Mouse (Mus musculus): ENCODE measurements around the gene Bcl9.

Bcl9 gene

DNA sequence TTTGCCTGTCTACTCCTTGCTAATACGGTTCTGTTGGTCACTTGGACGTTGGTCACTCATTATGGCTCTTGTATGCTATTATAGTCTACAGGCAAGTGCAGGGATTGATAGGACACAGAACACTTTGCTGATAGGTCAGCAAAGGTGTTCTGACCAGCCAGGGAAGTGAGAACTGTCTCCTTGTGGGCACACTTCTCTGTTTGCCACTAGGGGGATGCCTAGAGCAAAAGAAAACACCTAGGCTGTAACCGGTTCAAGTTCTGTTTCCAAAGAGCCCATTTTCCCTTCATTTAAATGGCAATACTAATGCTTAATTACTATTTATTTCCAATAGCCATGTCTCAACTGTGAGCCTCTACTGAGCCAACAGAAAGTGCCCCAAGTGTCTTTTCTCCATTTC lies 113.9 kb downstream of the Bcl9 start:
- in situ Hi-C loops (cut with MboI; ENCODE audit: low sequenced_read_pairs) = no loop called here

DNA sequence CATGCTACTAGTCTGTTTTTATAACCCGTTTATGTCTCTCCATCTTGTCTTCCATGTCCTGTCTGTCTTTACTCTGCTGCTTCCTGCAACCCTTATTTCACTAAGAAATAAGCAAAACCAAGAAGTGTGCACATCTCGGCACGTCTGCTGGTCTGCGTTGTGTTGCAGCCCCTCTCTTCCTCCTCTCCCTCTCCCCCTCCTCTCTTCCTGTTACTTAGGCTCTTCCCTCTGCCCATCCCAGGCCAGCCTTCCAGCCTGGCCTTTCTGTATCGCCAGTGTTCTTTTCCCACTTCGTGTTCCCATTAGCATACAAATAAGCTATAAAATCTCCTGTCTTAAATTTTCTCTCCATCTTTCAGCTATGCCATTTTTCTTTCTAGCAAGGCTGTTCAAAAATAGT lies 117.2 kb downstream of the Bcl9 start:
- in situ Hi-C loops (cut with MboI; ENCODE audit: low sequenced_read_pairs) = no loop called here

DNA sequence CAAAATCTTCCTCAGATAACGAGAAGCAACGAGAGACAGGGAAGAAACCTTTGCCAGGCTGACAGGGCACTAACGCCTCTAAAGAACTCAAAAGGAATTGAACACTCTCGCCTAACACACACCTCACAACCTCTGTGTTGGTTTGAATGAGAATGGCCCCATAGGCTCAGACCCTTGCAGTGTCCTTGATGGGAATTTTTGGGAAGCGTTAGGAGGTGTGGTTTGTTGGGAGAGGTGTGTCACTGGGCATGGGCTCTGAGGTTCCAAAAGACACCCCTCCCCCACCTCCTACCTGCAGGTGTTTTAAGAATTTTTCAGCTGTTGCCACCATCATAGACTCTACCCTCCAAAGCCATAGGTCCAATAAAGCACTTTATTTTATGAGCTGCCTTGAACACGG lies 118.8 kb downstream of the Bcl9 start:
- in situ Hi-C loops (cut with MboI; ENCODE audit: low sequenced_read_pairs) = no loop called here

DNA sequence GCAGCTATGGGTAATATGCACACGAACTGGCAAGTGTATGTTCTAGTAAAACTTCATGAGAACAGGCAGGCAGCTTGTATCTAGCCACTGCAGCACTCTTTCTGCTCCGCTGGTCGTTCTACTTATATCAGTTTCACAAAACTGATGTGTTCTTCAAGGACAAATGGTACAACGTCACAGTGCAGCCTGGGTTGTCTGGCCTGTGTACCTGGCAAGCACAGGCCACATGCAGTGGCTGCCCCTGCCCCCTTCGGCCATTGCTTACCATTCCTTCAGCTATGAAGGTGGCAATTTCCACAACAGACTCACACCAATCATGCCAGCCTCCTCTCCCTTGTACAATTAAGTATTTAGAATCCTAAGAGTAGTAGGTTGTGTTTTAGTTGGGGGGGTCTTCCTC lies 125.1 kb downstream of the Bcl9 start:
- in situ Hi-C loops (cut with MboI; ENCODE audit: low sequenced_read_pairs) = no loop called here

DNA sequence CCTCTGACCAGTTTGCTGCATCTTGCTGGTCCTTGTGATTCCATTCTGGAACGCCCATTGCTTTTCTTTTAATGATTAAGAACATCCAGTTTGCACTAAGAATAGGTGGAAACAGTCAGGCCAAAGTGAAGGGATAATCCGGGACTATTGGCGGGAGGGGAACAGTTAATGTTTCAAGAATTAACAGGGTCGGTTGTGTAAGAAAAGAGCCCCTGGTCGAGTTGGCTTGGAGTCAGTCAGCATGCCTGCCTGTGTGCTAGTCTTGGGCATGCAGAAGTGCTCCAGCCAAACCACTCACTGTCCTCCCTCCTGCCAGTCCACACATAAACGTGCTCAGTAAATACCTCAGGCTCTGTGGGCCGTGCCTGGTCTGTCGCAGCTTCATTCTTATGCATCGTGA lies 125.5 kb downstream of the Bcl9 start:
- in situ Hi-C loops (cut with MboI; ENCODE audit: low sequenced_read_pairs) = no loop called here

DNA sequence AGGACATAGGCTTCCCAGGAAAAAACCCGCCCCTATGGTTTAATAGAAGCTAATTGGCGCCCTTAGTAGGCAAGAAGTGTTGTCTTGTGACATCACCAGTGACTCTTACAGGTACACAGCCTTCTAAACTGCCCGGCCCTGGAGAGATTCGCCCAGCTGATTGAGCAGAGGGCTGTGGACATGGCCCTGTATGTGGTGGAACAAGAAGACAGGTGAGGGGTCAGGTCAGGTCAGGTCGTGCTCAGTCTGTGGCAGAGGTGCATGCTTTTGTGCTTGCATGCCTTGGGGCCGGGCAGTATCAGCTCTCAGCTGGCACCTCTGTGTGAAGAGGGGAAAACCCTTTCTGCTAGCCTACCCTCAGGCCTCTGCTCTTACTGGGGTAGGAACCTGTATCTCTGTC lies 126.2 kb downstream of the Bcl9 start:
- in situ Hi-C loops (cut with MboI; ENCODE audit: low sequenced_read_pairs) = no loop called here

DNA sequence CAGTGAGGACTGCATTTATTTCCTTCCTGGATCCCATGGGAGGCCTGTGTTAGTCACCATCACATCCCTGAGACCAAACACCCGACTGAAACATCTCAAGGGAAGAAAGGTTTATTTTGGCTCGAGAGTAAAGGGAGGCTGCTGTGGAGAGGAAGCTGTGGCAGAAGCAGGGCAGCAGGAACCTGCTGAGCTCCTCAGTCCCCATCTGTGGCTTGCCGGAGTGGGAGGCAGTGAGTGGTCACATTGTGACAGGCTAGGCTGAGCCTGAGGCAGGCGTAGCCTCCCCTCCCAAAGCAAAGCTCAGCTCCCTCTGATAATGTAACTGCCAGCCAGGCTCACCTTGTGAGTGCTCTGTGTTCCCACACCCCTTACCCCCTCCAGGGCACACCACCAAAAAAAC lies 130.6 kb downstream of the Bcl9 start:
- in situ Hi-C loops (cut with MboI; ENCODE audit: low sequenced_read_pairs) = no loop called here

DNA sequence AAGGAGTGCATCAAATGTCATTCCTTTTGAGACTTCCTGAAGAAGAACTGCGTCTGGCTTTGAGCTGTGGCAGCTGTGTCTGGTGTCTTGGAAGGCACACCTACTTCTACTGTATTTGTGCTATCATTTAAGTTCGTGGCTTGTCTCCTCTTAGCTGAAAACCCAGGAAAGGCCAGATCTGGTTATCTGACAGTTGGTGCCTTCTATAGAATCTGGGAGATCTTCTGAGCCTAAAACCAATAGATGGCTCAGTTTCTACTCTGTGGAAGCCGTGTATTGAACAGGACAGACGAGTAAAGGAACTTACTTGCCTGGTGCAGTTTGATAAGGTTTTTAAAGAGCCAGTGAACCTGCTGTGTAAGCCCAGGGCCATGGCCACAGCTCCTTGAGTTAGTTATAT lies 133.2 kb downstream of the Bcl9 start:
- in situ Hi-C loops (cut with MboI; ENCODE audit: low sequenced_read_pairs) = no loop called here

DNA sequence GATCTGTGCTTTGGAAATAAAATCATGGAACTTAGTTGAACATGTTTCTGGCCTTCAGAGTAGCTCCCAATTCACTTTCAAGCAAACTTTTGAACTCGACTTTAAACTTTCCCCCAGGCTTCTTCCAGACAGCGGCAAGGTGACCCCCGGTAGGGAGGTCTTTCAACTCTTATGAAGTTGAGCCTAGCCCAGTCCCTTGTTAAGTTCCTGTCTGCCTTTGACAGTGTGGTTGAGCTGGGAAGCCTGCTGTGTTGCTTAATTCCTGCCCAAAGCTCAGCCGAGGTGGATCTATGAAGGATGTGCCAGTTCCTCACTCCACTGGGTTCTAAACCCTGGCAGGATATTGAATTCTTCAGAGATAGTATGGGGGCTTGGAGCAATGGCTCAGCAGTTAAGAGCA lies 135.9 kb downstream of the Bcl9 start:
- in situ Hi-C loops (cut with MboI; ENCODE audit: low sequenced_read_pairs) = no loop called here

DNA sequence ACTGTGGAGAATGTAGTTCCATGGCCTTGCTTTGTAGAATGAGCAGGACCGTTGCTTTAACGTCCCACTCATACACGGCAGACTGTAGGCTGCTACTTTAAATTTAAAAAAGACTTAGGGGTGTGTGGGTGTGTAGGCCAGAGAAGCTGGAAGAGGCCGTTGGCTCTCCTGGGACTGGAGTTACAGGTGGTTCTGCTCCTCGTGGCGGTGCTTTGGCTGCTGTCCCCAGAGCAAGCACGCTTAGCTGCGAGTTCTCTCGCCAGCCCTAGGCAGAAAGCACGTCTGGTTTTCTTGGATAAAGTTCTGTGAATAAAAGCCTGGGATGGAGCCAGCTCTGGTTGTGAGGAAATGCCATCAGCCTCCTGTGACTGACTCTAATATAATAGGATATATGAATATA lies 136.8 kb downstream of the Bcl9 start:
- in situ Hi-C loops (cut with MboI; ENCODE audit: low sequenced_read_pairs) = no loop called here

DNA sequence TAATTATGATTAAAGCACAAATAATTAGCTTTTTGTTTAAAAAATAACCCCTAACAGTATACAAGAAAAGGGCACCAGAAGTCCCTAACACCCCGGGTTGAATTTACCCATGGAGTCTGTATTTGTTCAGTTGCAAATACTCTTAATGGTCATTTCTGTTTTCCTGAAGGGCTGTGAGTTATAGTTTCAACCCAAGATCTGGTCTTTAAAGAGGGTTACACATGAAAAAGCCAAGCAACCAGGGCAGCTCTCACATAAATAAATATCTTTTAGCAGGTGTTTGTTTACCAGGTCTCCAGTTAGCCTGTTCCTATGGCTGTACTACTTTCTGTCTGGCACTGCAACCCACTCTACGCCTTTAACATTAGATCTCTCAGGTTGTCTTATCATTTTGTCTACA lies 137.7 kb downstream of the Bcl9 start:
- in situ Hi-C loops (cut with MboI; ENCODE audit: low sequenced_read_pairs) = no loop called here

DNA sequence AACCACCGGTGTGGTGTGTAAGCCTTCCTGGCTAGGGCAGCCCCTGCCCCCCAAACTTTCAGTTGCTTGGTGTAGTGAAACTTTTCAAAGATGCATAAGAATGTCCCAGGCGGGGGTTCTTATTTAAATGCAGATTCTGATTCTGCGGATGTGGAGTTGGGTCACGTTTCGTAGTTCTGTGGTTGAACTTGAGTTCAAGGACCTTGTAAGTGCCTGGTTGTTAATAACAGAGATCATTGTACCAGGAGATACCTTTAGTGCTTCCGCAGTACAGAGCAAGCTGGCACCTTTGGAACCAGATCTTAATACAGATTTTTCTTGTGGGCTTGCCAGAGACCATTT lies 138.2 kb downstream of the Bcl9 start:
- in situ Hi-C loops (cut with MboI; ENCODE audit: low sequenced_read_pairs) = no loop called here

DNA sequence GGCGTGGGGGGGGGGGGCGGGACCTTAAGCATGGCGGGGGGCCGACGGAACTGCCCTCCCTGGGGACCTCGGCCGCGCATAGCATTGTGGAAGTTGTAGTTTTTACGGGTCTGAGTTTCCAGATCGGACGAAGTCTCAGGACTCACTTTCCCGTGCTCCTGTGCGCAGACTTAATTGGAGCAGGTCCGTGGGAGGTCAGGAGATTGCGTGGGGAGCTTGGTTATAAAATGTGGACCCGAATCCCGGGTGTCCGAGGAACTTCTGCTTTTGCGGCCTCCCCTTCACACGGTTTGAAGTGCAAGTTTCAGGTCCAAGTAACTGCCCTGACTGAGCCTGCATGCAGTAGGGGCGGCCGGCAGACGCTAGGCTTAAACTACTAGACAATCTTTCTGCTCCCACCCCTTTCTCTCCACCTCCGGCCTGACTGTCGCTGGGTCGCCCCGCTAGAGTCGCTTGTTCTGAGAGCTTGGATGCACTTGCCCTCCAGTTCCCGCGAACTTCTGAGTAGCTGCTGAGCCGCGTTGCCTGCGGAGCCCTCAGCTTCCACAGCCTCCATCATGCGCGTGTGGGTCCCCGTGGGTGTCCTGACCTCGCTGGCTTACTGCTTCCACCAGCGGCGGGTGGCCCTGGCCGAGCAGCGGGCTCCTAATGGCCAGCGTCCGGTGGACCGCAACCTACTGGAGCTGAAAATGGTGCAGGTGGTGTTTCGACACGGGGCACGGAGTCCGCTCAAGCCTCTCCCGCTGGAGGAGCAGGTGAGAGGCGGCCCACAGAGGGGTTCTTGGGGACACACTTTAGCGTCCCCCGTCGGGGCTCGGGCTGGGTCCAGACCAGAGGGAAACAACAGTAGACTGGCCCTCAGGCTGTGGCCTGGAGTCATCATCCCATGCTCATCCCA lies 138.9 kb downstream of the Bcl9 start, which contains the start of gene Acp6:
TSS of gene Acp6 (plus strand) at position 167 of the 898 bp plus-strand sequence.
- in situ Hi-C loops (cut with MboI; ENCODE audit: low sequenced_read_pairs) = no loop called here

DNA sequence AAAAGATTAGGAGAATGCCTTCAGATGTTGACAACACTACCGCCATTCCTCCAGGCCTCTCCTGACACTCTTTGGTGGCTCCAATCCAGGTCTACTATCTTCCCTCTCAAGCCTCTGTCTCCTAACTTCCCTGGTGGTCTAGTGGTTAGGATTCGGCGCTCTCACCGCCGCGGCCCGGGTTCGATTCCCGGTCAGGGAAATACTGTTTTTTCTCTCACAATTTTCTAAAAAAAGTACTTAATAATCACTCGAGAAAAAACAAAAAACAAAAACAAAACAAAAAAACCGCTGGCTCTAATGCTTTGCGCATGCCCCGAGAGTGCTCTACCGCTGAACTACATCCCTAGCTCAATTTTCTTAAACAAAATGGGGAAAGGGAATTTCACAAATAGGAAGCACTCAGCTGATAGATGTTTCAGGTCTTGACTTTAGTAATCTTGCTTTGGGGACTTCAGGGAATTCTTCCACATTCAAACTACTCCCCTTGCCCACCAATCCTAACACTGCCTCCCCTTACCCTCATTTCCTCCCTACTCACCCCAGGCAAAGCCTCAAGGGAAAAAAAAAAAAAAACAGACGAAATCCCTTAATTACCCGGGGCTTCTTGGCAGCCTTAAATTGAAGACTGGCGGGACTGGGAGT lies 139.6 kb downstream of the Bcl9 start:
- in situ Hi-C loops (cut with MboI; ENCODE audit: low sequenced_read_pairs) = no loop called here

DNA sequence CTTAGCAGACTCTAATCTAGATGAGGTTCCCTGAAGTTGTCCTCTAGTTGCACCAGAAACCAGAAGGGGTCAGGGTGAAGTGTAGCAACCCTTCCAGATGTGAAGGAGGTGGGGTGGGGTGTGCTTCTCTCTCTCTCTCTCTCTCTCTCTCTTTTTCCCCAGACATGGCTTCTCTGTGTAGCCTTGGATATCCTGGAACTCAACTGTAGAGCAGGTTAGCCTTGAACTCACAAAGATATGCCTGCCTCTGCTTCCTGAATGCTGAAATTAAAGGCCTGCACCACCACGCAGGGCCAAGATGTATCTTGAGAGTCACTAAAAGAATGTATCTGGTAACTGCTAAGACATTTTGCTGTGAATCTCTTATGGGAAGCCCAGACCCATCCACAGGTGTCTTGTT lies 140.4 kb downstream of the Bcl9 start:
- in situ Hi-C loops (cut with MboI; ENCODE audit: low sequenced_read_pairs) = no loop called here

DNA sequence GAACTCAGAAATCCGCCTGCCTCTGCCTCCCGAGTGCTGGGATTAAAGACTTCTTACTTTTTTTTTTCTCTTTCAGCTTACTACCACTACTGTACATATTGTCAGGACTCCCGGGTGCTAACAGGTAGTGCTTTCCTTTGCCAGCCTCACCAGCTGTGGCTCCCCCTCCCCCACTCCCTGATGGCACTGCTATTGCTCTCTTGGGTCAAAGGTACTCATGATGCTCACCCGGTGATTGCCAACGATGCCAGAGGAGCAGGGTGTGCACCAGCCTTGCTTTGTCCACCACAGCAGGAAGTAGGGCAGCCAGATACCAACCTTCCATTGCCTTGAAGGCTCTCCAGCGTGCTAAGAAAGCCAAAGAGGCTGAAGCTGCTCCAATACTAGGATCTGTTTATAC lies 141.3 kb downstream of the Bcl9 start:
- in situ Hi-C loops (cut with MboI; ENCODE audit: low sequenced_read_pairs) = no loop called here

Measured in CH12F3 (cell line).